Mouse (Mus musculus): Measurements from ENCODE around the gene Pepd. TPM values are rescaled to one million over a fixed set of nuclear protein-coding genes. Genes with fewer than 3 reads are reported as not detected.
A peak's percentile ranks its signal among the peaks of the same experiment; 100 is the strongest.

Pepd gene
- polyA plus RNA-seq, 1 experiment from 2014 or later: 44.5 TPM

DNA sequence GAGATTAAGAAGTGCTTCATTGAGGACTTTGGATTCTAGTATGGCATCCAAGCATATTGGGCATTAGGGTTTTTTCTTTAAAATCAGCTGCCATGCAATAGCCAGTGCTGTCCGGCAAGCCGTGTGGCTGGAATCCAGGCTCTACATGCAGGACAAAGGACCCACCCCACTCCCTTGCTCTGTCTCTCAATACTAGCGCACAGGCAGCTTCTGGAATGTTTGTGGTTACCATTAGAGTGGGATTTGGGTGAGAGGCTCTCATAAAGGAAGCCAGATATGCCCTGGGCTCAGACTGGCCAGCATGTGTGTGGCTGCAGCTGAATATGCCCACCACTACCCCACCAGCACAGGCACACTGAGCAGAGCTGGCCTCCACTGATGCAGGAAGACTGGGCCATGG, 117.5 kb downstream of the Pepd start:
- no peak overlapping the region for H3K27ac ChIP-seq (ENCODE audit: low read length)
- TF ChIP-seq CTCF (IDR thresholded peaks at IDR 0.05) (no peak), EP300 (IDR thresholded peaks at IDR 0.05) (no peak)
- no peaks in the 10 kb centered on the region for H3K9me3 ChIP-seq (ENCODE audit: low read length)
- DNase-seq (ENCODE audit: low spot score): no peak
- WGBS: 66% methylated on average over 3 of the region's 3 CpGs
- no peak overlapping the region for H3K9ac ChIP-seq (replicated peaks; ENCODE audit: low read depth)
- H3K4me3 ChIP-seq (ENCODE audit: low read depth, low read length): no peak overlapping the region
- peaks cover 4% of the 10 kb centered on the region; the same call in 1 of the 2 replicates for H3K4me1 ChIP-seq (ENCODE audit: insufficient read depth, low read depth, low read length)
- no peaks in the 10 kb centered on the region for H3K36me3 ChIP-seq (ENCODE audit: insufficient read depth, low read length)
- no peak for ATAC-seq
- H3K4me2 ChIP-seq (replicated peaks; ENCODE audit: low read depth, low read length): no peak overlapping the region
- H3K27me3 ChIP-seq (replicated peaks; ENCODE audit: insufficient read depth, low read length): no peaks in the 10 kb centered on the region

DNA sequence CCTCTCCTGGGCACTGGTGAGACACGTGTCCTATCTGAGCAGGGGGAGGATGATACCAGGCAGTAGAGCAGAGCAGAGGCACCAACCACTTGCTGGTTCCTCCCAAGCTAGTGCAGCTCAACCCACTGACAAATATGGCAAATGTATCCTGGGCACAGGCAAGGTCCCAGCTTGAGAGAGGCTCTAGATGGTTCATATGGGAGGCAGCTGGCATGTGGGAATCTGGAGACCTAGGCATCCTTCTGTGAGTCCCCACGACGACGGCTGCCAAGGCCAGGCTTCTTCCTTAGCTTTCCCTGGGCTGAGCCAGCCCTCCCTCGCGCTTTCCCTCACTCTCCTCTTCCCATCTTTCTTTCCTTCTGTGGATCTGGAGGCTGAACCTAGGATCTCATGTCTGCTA, 118.4 kb downstream of the Pepd start:
- TF ChIP-seq EP300 (IDR thresholded peaks at IDR 0.05) (no peak), CTCF (IDR thresholded peaks at IDR 0.05) (no peak)
- Histone ChIP-seq H3K4me3 (ENCODE audit: low read depth, low read length) (no peak overlapping the region), H3K27ac (ENCODE audit: low read length) (no peak overlapping the region), H3K27me3 (replicated peaks; ENCODE audit: insufficient read depth, low read length) (no peaks in the 10 kb centered on the region), H3K4me1 (ENCODE audit: insufficient read depth, low read depth, low read length) (peaks cover 14% of the 10 kb centered on the region; the same call in 1 of the 2 replicates), H3K4me2 (replicated peaks; ENCODE audit: low read depth, low read length) (no peak overlapping the region), H3K9ac (replicated peaks; ENCODE audit: low read depth) (no peak overlapping the region), H3K36me3 (ENCODE audit: insufficient read depth, low read length) (no peaks in the 10 kb centered on the region), H3K9me3 (ENCODE audit: low read length) (no peaks in the 10 kb centered on the region)
- no peak for ATAC-seq
- WGBS: 73% methylated on average over 6 of the region's 6 CpGs
- DNase-seq (ENCODE audit: low spot score): no peak

DNA sequence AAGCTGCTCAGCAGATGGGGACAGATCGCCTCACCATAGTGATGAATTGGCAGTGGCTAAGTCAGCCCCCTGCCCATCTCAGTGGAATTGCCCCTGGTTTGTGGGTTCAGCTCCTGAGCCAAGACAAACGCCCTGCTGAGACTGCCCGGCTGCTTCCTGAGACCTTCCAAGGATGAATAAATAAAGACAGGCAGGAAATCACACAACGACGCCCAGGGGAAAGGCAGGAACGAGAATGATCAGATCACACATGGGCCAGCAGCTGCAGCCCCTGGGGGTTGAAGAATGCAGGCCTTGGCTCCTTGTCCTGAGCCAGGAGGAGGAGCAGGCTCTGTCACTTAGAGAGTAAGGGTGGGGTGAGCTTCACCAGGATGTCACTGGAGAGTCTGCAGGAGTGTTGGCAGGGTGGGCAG, 123.0 kb downstream of the Pepd start:
- no peak overlapping the region for H3K9ac ChIP-seq (replicated peaks; ENCODE audit: low read depth)
- no peaks in the 10 kb centered on the region for H3K9me3 ChIP-seq (ENCODE audit: low read length)
- peak overlapping the region; percentile 43; the same call in 1 of the 2 replicates for H3K27ac ChIP-seq (ENCODE audit: low read length)
- H3K4me2 ChIP-seq (replicated peaks; ENCODE audit: low read depth, low read length): no peak overlapping the region
- WGBS: 22% methylated on average over 6 of the region's 6 CpGs
- H3K4me3 ChIP-seq (ENCODE audit: low read depth, low read length): no peak overlapping the region
- H3K4me1 ChIP-seq (ENCODE audit: insufficient read depth, low read depth, low read length): peaks cover 17% of the 10 kb centered on the region; the same call in 1 of the 2 replicates
- TF ChIP-seq EP300 (IDR thresholded peaks at IDR 0.05) (0 out of 2 replicates have a peak, but pooled peaks have one; percentile 32), CTCF (IDR thresholded peaks at IDR 0.05) (peak; percentile 4; the same call in 1 of the 2 replicates)
- H3K36me3 ChIP-seq (ENCODE audit: insufficient read depth, low read length): no peaks in the 10 kb centered on the region
- ATAC-seq: peak; percentile 61
- H3K27me3 ChIP-seq (replicated peaks; ENCODE audit: insufficient read depth, low read length): no peaks in the 10 kb centered on the region
- peak; percentile 66 for DNase-seq (ENCODE audit: low spot score)

DNA sequence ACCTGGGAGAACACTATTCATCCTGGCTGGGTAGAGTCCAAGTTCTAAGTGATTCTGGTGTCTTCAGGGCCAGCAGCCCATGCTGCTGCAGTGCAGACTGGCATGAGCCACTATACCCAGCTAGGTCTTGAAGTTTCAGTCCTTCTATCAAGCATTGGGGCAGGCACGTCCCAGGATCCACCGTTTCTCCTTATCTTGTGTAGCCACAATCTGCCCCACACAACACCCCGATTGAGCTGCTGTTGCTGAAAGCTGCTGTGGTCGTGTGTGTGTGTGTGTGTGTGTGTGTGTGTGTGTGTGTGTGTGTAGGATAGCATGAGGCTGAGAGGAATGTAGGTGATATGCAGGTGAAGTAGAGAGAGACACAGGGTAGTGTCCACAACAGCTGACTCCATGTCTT, 123.4 kb downstream of the Pepd start:
- H3K4me3 ChIP-seq (ENCODE audit: low read depth, low read length): no peak overlapping the region
- H3K36me3 ChIP-seq (ENCODE audit: insufficient read depth, low read length): no peaks in the 10 kb centered on the region
- DNase-seq (ENCODE audit: low spot score) (no peak), ATAC-seq (no peak)
- H3K9ac ChIP-seq (replicated peaks; ENCODE audit: low read depth): no peak overlapping the region
- WGBS: 67% methylated on average over 4 of the region's 4 CpGs
- H3K9me3 ChIP-seq (ENCODE audit: low read length): no peaks in the 10 kb centered on the region
- H3K4me1 ChIP-seq (ENCODE audit: insufficient read depth, low read depth, low read length): peaks cover 17% of the 10 kb centered on the region; the same call in 1 of the 2 replicates
- no peak overlapping the region for H3K27ac ChIP-seq (ENCODE audit: low read length)
- H3K4me2 ChIP-seq (replicated peaks; ENCODE audit: low read depth, low read length): no peak overlapping the region
- TF ChIP-seq EP300 (IDR thresholded peaks at IDR 0.05): no peak
- TF ChIP-seq CTCF (IDR thresholded peaks at IDR 0.05): no peak
- no peaks in the 10 kb centered on the region for H3K27me3 ChIP-seq (replicated peaks; ENCODE audit: insufficient read depth, low read length)

DNA sequence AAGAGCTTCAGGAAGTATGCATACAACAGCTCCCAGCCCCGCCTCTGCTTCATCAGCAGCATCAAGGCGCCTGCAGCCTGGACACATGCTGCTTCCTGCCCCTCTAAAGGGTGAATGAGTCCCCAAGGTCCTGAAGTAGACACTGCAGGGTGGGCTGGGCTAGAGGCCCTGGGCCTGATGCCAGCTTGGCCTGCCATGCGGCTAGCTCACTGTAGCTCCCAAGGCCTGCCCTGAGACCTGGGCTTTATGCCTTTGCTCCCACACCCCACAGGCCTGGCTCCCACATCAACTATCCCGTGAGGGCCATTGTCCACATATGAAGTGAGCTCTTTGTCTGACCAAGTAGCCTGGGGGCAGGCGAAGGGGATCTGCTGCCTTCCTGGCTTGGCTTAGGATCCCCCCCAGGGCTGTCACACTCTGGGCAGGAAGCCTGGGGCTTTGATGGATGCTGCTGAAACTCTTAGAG, 124.1 kb downstream of the Pepd start:
- Histone ChIP-seq H3K27me3 (replicated peaks; ENCODE audit: insufficient read depth, low read length) (no peaks in the 10 kb centered on the region), H3K4me1 (ENCODE audit: insufficient read depth, low read depth, low read length) (peaks cover 17% of the 10 kb centered on the region; the same call in 1 of the 2 replicates), H3K9me3 (ENCODE audit: low read length) (no peaks in the 10 kb centered on the region), H3K9ac (replicated peaks; ENCODE audit: low read depth) (no peak overlapping the region), H3K4me3 (ENCODE audit: low read depth, low read length) (no peak overlapping the region), H3K4me2 (replicated peaks; ENCODE audit: low read depth, low read length) (no peak overlapping the region), H3K36me3 (ENCODE audit: insufficient read depth, low read length) (no peaks in the 10 kb centered on the region), H3K27ac (ENCODE audit: low read length) (no peak overlapping the region; the same call in 1 of the 2 replicates)
- DNase-seq (ENCODE audit: low spot score) (peak; percentile 49), ATAC-seq (peak; percentile 58)
- no peak for TF ChIP-seq CTCF (IDR thresholded peaks at IDR 0.05)
- TF ChIP-seq EP300 (IDR thresholded peaks at IDR 0.05): no peak
- 26% methylated on average over 5 of the region's 5 CpGs for WGBS

DNA sequence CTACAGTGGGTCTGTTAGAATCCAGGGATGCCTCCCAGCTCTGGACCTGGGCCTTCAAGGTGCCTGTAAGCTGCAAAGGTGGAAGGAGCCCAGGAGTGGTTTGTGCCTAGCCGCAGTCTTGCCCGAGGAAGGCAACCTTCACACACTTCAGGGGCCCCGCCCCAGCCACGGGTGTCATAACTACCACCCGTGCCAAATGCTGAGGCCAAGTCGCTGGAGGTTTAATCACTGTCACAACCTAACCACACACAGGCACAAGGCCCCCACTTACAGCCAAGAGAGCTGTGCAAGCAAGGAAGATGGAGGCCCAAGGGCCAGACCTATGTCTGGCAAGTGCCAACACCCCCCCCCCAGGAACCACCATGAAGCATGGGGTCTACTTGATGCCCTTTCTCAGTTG, 125.2 kb downstream of the Pepd start:
- ATAC-seq: no peak
- no peak for DNase-seq (ENCODE audit: low spot score)
- Histone ChIP-seq H3K27me3 (replicated peaks; ENCODE audit: insufficient read depth, low read length) (no peaks in the 10 kb centered on the region), H3K27ac (ENCODE audit: low read length) (no peak overlapping the region), H3K4me2 (replicated peaks; ENCODE audit: low read depth, low read length) (no peak overlapping the region), H3K9me3 (ENCODE audit: low read length) (no peaks in the 10 kb centered on the region), H3K36me3 (ENCODE audit: insufficient read depth, low read length) (0 out of 2 replicates have a peak, but pooled peaks cover under 1% of the 10 kb centered on the region), H3K4me3 (ENCODE audit: low read depth, low read length) (no peak overlapping the region), H3K9ac (replicated peaks; ENCODE audit: low read depth) (no peak overlapping the region), H3K4me1 (ENCODE audit: insufficient read depth, low read depth, low read length) (peaks cover 17% of the 10 kb centered on the region; the same call in 1 of the 2 replicates)
- 63% methylated on average over 6 of the region's 6 CpGs for WGBS
- TF ChIP-seq CTCF (IDR thresholded peaks at IDR 0.05) (no peak), EP300 (IDR thresholded peaks at IDR 0.05) (no peak)
